Mouse (Mus musculus) heart, embryonic 14.5 days (tissue): ENCODE results near the gene Dcst1. TPM values are rescaled to one million over a fixed set of nuclear protein-coding genes. Genes with fewer than 3 reads are reported as not detected.
A peak's percentile ranks its signal among the peaks of the same experiment; 100 is the strongest.

Experiments
- ATAC-seq: fragments of 200-750 bp; cut with Nextera tagmentation; 2 replicates; pipeline ENCODE4 v1.8.0; 2017; ENCODE audit warnings: low read depth, moderate TSS enrichment; ENCODE audit not compliant: insufficient number of reproducible peaks, insufficient read depth, low FRiP score
- H3K27ac ChIP-seq, 2 experiments: fragments of 200-500 bp in 1 of 2; fragments of 300-500 bp in 1 of 2; sonication (generic) in 1 of 2; replicated peaks in 1 of 2; 2 replicates each; pipeline ENCODE4 v1.5.1; 2012 to 2014; ENCODE audit warnings: low read depth in 2 of 2, low read length in 2 of 2, control low read depth in 1 of 2, mild to moderate bottlenecking in 1 of 2, mixed read lengths in 1 of 2; ENCODE audit not compliant: control insufficient read depth in 1 of 2, insufficient read depth in 1 of 2
- H3K27me3 ChIP-seq: fragments of 300-500 bp; sonication (generic); 2 replicates; pipeline ENCODE4 v1.6.1; 2014; ENCODE audit warnings: mild to moderate bottlenecking, low read length, control low read depth; ENCODE audit not compliant: control insufficient read depth, insufficient read depth
- H3K36me3 ChIP-seq: fragments of 300-500 bp; sonication (generic); 2 replicates; pipeline ENCODE4 v1.6.1; 2014; ENCODE audit warnings: mild to moderate bottlenecking, control low read depth, low read length, mixed read lengths; ENCODE audit not compliant: control insufficient read depth, insufficient read depth
- H3K4me1 ChIP-seq, 2 experiments: fragments of 200-500 bp in 1 of 2; fragments of 300-500 bp in 1 of 2; sonication (generic) in 1 of 2; 2 replicates each; pipeline ENCODE4 v1.6.1; 2012 to 2014; ENCODE audit warnings: low read length in 2 of 2, control low read depth in 1 of 2, mixed read lengths in 1 of 2; ENCODE audit not compliant: control insufficient read depth in 2 of 2, insufficient read depth in 2 of 2
- H3K4me2 ChIP-seq: fragments of 300-500 bp; sonication (generic); 2 replicates; pipeline ENCODE4 v1.6.1; 2014; ENCODE audit warnings: mild to moderate bottlenecking, low read length
- H3K4me3 ChIP-seq, 2 experiments: fragments of 200-500 bp in 1 of 2; fragments of 300-500 bp in 1 of 2; sonication (generic) in 1 of 2; 2 replicates each; pipeline ENCODE4 v1.5.1; 2012 to 2014; ENCODE audit warnings: low read length in 2 of 2, mild to moderate bottlenecking in 2 of 2, control low read depth in 1 of 2, low read depth in 1 of 2, moderate library complexity in 1 of 2; ENCODE audit not compliant: control insufficient read depth in 1 of 2, insufficient read depth in 1 of 2
- H3K9ac ChIP-seq: fragments of 300-500 bp; sonication (generic); 2 replicates; pipeline ENCODE4 v1.6.1; 2014; ENCODE audit warnings: mild to moderate bottlenecking, low read length
- H3K9me3 ChIP-seq: fragments of 300-500 bp; sonication (generic); 2 replicates; pipeline ENCODE4 v1.6.1; 2016; ENCODE audit warnings: low read length, control low read depth; ENCODE audit not compliant: control insufficient read depth
- WGBS: fragments of 180-500 bp; shearing (Covaris S2); extraction: QIAGEN DNeasy Blood & Tissue Kit; methylation state at CpG from one replicate; pipeline ENCODE4 v1.1.7; 2014; 5-methylcytosine and 5-hydroxymethylcytosine counted together
- polyA plus RNA-seq: library from polyadenylated mRNA; unstranded; fragments of >200 nt; fragmentation: Nextera tagmentation; extraction: Ambion mirVana; gene quantifications from 2 replicates; pipeline ENCODE4 v1.2.1, GENCODE M21; 2014

Dcst1 gene
- polyA plus RNA-seq = 0.16 and 0.18 TPM in 2 replicates

DNA sequence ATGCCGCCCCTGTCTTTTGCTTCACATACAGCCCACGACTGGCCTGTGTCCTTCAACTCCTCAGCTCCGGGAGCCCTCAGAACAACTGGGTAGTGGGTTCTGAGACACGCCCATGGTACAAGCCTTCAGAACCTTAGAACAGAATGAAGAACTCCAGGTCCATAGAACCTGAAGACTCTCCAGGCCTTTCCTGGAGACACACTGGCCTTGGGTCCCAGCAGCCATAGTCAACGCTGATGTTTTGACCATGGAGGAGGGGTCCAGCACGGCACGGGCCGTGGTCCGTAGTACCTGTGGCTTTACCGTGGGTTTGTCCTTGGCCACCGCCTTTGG, at the start of gene Dcst1:
TSS of gene Dcst1 (minus strand) at position 101 of the 333 bp plus-strand sequence.
- no peak within 1 kb of the TSS for H3K9ac ChIP-seq
- no peak within 1 kb of the TSS for H3K27ac ChIP-seq
- H3K4me3 ChIP-seq = no peak within 1 kb of the TSS
- ATAC-seq = no peak
- 88% methylated on average over 11 of the region's 11 CpGs for WGBS
- no peaks in the 10 kb centered on the region; a peak in 1 of 4 replicates for H3K4me1 ChIP-seq
- H3K27me3 ChIP-seq = no peaks in the 10 kb centered on the region; the same call in 1 of the 2 replicates
- H3K36me3 ChIP-seq = no peaks in the 10 kb centered on the region
- no peaks in the 10 kb centered on the region for H3K9me3 ChIP-seq
- no peak within 1 kb of the TSS for H3K4me2 ChIP-seq

DNA sequence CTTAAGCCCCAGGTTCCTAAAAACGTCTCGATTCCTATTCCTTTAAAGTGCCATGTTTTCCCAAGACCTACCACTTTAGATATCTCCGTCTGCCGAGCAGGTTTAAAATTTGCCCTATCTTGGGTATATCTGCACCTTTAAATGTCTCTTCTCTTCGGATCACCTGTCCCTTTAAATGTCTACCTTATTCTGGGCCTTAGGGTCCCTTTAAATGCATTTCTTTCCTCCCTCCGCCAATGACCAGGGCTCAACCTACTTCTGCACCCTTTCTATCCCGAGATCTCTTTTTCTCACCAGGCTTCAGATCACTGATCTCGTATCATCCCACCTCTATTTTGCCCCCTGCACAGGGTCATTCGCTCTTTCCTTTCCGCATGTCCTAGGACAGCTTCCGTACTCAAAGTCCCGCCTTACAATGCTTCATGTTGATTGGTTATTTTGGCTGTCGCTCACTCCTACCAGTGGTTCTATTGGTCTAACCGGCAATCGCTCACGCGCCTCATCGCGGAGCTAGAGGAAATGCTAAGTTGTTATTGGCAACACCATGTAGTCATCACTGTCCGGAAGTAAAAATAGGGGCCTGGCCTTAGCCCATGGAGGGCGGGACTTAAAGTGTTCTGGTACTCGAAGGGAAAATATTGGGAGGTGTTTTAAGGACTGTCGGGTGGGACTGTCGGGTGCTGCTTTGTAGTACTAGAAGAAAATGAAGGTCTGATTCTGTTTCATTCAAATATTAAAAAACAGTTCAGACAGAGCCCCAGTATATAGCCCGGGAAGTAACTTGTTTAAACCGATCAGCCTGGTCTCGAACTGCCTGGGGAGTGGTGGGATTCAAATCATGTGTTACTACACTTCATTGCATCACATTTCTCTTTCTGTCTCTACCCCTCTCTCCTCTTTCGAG, 46.7 kb upstream of the Dcst1 start, which contains the start of gene Flad1:
TSS of gene Flad1 (minus strand) at position 381 of the 904 bp plus-strand sequence.
- 6% methylated on average over 28 of the region's 28 CpGs for WGBS
- peaks cover 52% of the 10 kb centered on the region for H3K36me3 ChIP-seq
- H3K4me2 ChIP-seq = peak within 1 kb of the TSS; percentile 87
- peak within 1 kb of the TSS; percentile 82 for H3K9ac ChIP-seq
- ATAC-seq = peak; percentile 99
- H3K4me1 ChIP-seq = peaks cover 6 to 11% of the 10 kb centered on the region in 2 experiments
- H3K27ac ChIP-seq = peak within 1 kb of the TSS; percentile 33 to 50; a peak in 2 of 4 replicates
- H3K27me3 ChIP-seq = no peaks in the 10 kb centered on the region
- no peaks in the 10 kb centered on the region for H3K9me3 ChIP-seq
- H3K4me3 ChIP-seq = peak within 1 kb of the TSS; percentile 71 to 82

DNA sequence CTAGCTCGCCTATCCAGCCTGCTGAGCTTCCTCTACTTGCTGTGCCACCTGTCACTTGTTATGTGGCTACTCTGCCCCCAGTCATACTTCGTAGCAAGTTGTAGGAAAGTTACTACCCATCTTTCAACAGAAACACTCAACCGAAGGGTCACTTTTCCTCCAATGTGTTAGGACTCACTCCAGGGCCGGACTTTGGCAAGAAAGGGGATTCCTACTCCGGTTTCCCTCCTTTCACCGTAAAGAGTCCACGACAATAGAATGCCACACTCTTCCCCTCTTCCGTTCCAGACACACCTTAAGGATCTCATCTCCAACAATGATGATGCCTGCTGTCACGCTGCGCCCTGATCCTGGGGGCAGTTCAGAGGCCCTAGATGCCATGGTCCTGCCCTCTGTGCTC, 45.8 kb upstream of the Dcst1 start:
- Histone ChIP-seq H3K27ac (0 out of 4 replicates have a peak overlapping the region, but pooled peaks of 1 of the 2 experiments have one; percentile 33), H3K4me3 (peak overlapping the region; percentile 71 to 82), H3K9ac (peak overlapping the region; percentile 82), H3K9me3 (no peaks in the 10 kb centered on the region), H3K4me2 (peak overlapping the region; percentile 87), H3K27me3 (no peaks in the 10 kb centered on the region), H3K36me3 (peaks cover 47% of the 10 kb centered on the region), H3K4me1 (peaks cover 6 to 7% of the 10 kb centered on the region in 2 experiments)
- no peak for ATAC-seq
- WGBS = 75% methylated on average over 10 of the region's 10 CpGs

DNA sequence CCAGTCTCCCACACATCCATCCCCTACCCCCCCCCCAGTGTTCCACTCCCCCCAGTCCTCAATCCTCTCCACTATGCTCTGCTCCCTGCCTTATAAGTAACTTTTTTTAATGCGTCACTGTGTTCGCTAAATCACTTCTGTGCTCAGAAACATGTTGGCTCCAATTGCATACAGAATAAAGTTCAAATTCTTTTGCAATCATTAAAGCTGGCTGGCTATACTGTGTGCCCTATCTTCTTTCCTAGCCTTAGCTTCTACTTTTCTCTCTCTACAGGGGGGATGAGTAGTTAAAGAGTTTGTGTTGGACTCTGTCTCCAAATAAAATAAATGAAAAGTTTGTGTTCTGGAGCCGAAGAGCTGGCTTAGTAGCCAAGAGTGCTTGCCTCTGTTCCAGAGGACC, 44.6 kb upstream of the Dcst1 start:
- Histone ChIP-seq H3K9ac (no peak overlapping the region), H3K27me3 (no peaks in the 10 kb centered on the region), H3K4me2 (no peak overlapping the region), H3K4me3 (no peak overlapping the region), H3K9me3 (no peaks in the 10 kb centered on the region), H3K36me3 (peaks cover 46% of the 10 kb centered on the region), H3K4me1 (peaks cover 6 to 7% of the 10 kb centered on the region in 2 experiments), H3K27ac (no peak overlapping the region)
- no peak for ATAC-seq
- 91% methylated on average over 3 of the region's 3 CpGs for WGBS

- Histone ChIP-seq H3K27ac (no peak overlapping the region), H3K27me3 (no peaks in the 10 kb centered on the region), H3K36me3 (peaks cover 48% of the 10 kb centered on the region), H3K9ac (no peak overlapping the region), H3K4me3 (no peak overlapping the region), H3K4me1 (peaks cover 6 to 7% of the 10 kb centered on the region in 2 experiments), H3K4me2 (no peak overlapping the region), H3K9me3 (no peaks in the 10 kb centered on the region)
- ATAC-seq = no peak
- 53% methylated on average over 16 of the region's 16 CpGs for WGBS
Measured at GRCm38 (mm10) chr3:89408448-89408847, 43.4 kb upstream of the Dcst1 start.

DNA sequence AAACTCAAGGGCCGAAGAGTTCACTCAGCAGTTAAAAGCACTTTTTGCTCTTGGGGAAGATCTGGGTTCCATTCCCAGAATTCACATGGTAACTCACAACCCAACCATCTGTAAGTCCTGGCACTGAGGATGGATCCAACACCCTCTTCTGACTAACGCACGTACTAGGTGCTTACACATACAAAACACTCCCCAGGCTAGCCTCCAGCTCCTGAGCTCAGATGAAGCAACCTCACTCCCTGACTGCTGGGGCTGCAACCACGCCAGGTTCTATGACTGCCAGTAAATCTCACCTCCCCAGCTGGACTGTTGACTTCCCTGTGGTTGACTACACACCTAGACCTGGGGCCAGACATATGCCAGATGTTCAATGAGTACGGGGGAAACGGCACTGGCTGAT, 41.8 kb upstream of the Dcst1 start:
- Histone ChIP-seq H3K4me2 (no peak overlapping the region), H3K36me3 (peaks cover 62% of the 10 kb centered on the region), H3K4me3 (no peak overlapping the region), H3K9ac (no peak overlapping the region), H3K9me3 (no peaks in the 10 kb centered on the region), H3K27ac (no peak overlapping the region), H3K27me3 (no peaks in the 10 kb centered on the region), H3K4me1 (peaks cover 6 to 7% of the 10 kb centered on the region in 2 experiments)
- 84% methylated on average over 6 of the region's 6 CpGs for WGBS
- ATAC-seq = no peak

- no peak within 1 kb of the TSS for H3K9ac ChIP-seq
- no peak within 1 kb of the TSS for H3K4me2 ChIP-seq
- no peaks in the 10 kb centered on the region for H3K9me3 ChIP-seq
- no peak for ATAC-seq
- no peaks in the 10 kb centered on the region for H3K27me3 ChIP-seq
- peaks cover 66% of the 10 kb centered on the region for H3K36me3 ChIP-seq
- no peak within 1 kb of the TSS for H3K4me3 ChIP-seq
- no peaks in the 10 kb centered on the region for H3K4me1 ChIP-seq
- H3K27ac ChIP-seq = no peak within 1 kb of the TSS
- 80% methylated on average over 5 of the region's 5 CpGs for WGBS
Measured at GRCm38 (mm10) chr3:89402693-89403092, 37.6 kb upstream of the Dcst1 start, which contains the start of gene Lenep. Gene Lenep (minus strand): TSS chr3:89402793.
